Mouse (Mus musculus): Measurements from ENCODE around the gene Dock6.
"Not testable (repeated sequence)": the region's sequence is repeated elsewhere in the genome, so short reads cannot be mapped to it uniquely, and the experiment has no call there.

Gene Dock6

GRCm38 (mm10) chr9:21791861-21792260 lies 60.6 kb downstream of the Dock6 start:
- H3K27me3 ChIP-seq (ENCODE audit: control insufficient read depth, insufficient read depth, low read length, poor library complexity, severe bottlenecking): no peaks in the 10 kb centered on the region
- no peak for DNase-seq (ENCODE audit: low read depth, low spot score)
- no peaks in the 10 kb centered on the region for H3K36me3 ChIP-seq (ENCODE audit: control insufficient read depth, insufficient read depth, low read length, poor library complexity, severe bottlenecking)

GRCm38 (mm10) chr9:21788234-21788633 lies 64.2 kb downstream of the Dock6 start:
- H3K36me3 ChIP-seq (ENCODE audit: control insufficient read depth, insufficient read depth, low read length, poor library complexity, severe bottlenecking): no peaks in the 10 kb centered on the region
- DNase-seq (ENCODE audit: low read depth, low spot score): no peak
- no peaks in the 10 kb centered on the region for H3K27me3 ChIP-seq (ENCODE audit: control insufficient read depth, insufficient read depth, low read length, poor library complexity, severe bottlenecking)

- Histone ChIP-seq H3K27me3 (ENCODE audit: control insufficient read depth, insufficient read depth, low read length, poor library complexity, severe bottlenecking) (no peaks in the 10 kb centered on the region), H3K36me3 (ENCODE audit: control insufficient read depth, insufficient read depth, low read length, poor library complexity, severe bottlenecking) (no peaks in the 10 kb centered on the region)
- DNase-seq (ENCODE audit: low read depth, low spot score): no peak
These were observed 64.8 kb downstream of the Dock6 start for GRCm38 (mm10) chr9:21787654-21788053.

GRCm38 (mm10) chr9:21786906-21787305 lies 65.5 kb downstream of the Dock6 start:
- no peaks in the 10 kb centered on the region for H3K36me3 ChIP-seq (ENCODE audit: control insufficient read depth, insufficient read depth, low read length, poor library complexity, severe bottlenecking)
- no peaks in the 10 kb centered on the region for H3K27me3 ChIP-seq (ENCODE audit: control insufficient read depth, insufficient read depth, low read length, poor library complexity, severe bottlenecking)
- DNase-seq (ENCODE audit: low read depth, low spot score): peak; percentile 66

- not testable (repeated sequence) for H3K36me3 ChIP-seq (ENCODE audit: control insufficient read depth, insufficient read depth, low read length, poor library complexity, severe bottlenecking); H3K27me3 ChIP-seq (ENCODE audit: control insufficient read depth, insufficient read depth, low read length, poor library complexity, severe bottlenecking); DNase-seq (ENCODE audit: low read depth, low spot score)
These were observed 66.1 kb downstream of the Dock6 start for GRCm38 (mm10) chr9:21786309-21786708.

- H3K36me3 ChIP-seq (ENCODE audit: control insufficient read depth, insufficient read depth, low read length, poor library complexity, severe bottlenecking): no peaks in the 10 kb centered on the region
- H3K27me3 ChIP-seq (ENCODE audit: control insufficient read depth, insufficient read depth, low read length, poor library complexity, severe bottlenecking): no peaks in the 10 kb centered on the region
- DNase-seq (ENCODE audit: low read depth, low spot score): no peak
These were observed 67.7 kb downstream of the Dock6 start for GRCm38 (mm10) chr9:21784517-21785307.

- DNase-seq (ENCODE audit: low read depth, low spot score): no peak
- Histone ChIP-seq H3K36me3 (ENCODE audit: control insufficient read depth, insufficient read depth, low read length, poor library complexity, severe bottlenecking) (no peaks in the 10 kb centered on the region), H3K27me3 (ENCODE audit: control insufficient read depth, insufficient read depth, low read length, poor library complexity, severe bottlenecking) (no peaks in the 10 kb centered on the region)
These were observed 70.6 kb downstream of the Dock6 start for GRCm38 (mm10) chr9:21781657-21782468.

GRCm38 (mm10) chr9:21777726-21778125 lies 74.7 kb downstream of the Dock6 start:
- Histone ChIP-seq H3K36me3 (ENCODE audit: control insufficient read depth, insufficient read depth, low read length, poor library complexity, severe bottlenecking) (no peaks in the 10 kb centered on the region), H3K27me3 (ENCODE audit: control insufficient read depth, insufficient read depth, low read length, poor library complexity, severe bottlenecking) (no peaks in the 10 kb centered on the region)
- DNase-seq (ENCODE audit: low read depth, low spot score): no peak

- Histone ChIP-seq H3K36me3 (ENCODE audit: control insufficient read depth, insufficient read depth, low read length, poor library complexity, severe bottlenecking) (no peaks in the 10 kb centered on the region), H3K27me3 (ENCODE audit: control insufficient read depth, insufficient read depth, low read length, poor library complexity, severe bottlenecking) (no peaks in the 10 kb centered on the region)
- no peak for DNase-seq (ENCODE audit: low read depth, low spot score)
These were observed 78.1 kb downstream of the Dock6 start for GRCm38 (mm10) chr9:21774353-21774752.

GRCm38 (mm10) chr9:21773396-21773795 lies 79.0 kb downstream of the Dock6 start:
- H3K36me3 ChIP-seq (ENCODE audit: control insufficient read depth, insufficient read depth, low read length, poor library complexity, severe bottlenecking); H3K27me3 ChIP-seq (ENCODE audit: control insufficient read depth, insufficient read depth, low read length, poor library complexity, severe bottlenecking); DNase-seq (ENCODE audit: low read depth, low spot score): not testable (repeated sequence)

- DNase-seq (ENCODE audit: low read depth, low spot score): no peak
- Histone ChIP-seq H3K36me3 (ENCODE audit: control insufficient read depth, insufficient read depth, low read length, poor library complexity, severe bottlenecking) (no peaks in the 10 kb centered on the region), H3K27me3 (ENCODE audit: control insufficient read depth, insufficient read depth, low read length, poor library complexity, severe bottlenecking) (no peaks in the 10 kb centered on the region)
These were observed 82.8 kb downstream of the Dock6 start for GRCm38 (mm10) chr9:21769558-21770183.

- no peaks in the 10 kb centered on the region for H3K36me3 ChIP-seq (ENCODE audit: control insufficient read depth, insufficient read depth, low read length, poor library complexity, severe bottlenecking)
- DNase-seq (ENCODE audit: low read depth, low spot score): no peak
- no peaks in the 10 kb centered on the region for H3K27me3 ChIP-seq (ENCODE audit: control insufficient read depth, insufficient read depth, low read length, poor library complexity, severe bottlenecking)
These were observed 83.7 kb downstream of the Dock6 start for GRCm38 (mm10) chr9:21768511-21769411.

- Histone ChIP-seq H3K27me3 (ENCODE audit: control insufficient read depth, insufficient read depth, low read length, poor library complexity, severe bottlenecking) (no peaks in the 10 kb centered on the region), H3K36me3 (ENCODE audit: control insufficient read depth, insufficient read depth, low read length, poor library complexity, severe bottlenecking) (no peaks in the 10 kb centered on the region)
- no peak for DNase-seq (ENCODE audit: low read depth, low spot score)
These were observed 84.5 kb downstream of the Dock6 start for GRCm38 (mm10) chr9:21767896-21768295.
